Mouse (Mus musculus) embryonic facial prominence, embryonic 14.5 days (tissue): ENCODE data around the gene Ugt1a8. TPM values are rescaled to one million over a fixed set of nuclear protein-coding genes. Genes with fewer than 3 reads are reported as not detected.
A peak's percentile ranks its signal among the peaks of the same experiment; 100 is the strongest.

Experiments used
- ATAC-seq: fragments of 200-750 bp; cut with Nextera tagmentation; 2 replicates; pipeline ENCODE4 v1.8.0; 2017; ENCODE audit warnings: low read depth, moderate number of reproducible peaks, moderate TSS enrichment
- DNase-seq: peaks from one replicate; pipeline ENCODE4 v3.0.0-alpha.2; 2015; ENCODE audit warnings: low spot score
- H3K27ac ChIP-seq: fragments of 300-500 bp; sonication (generic); replicated peaks from 2 replicates; pipeline ENCODE4 v1.5.1; 2014; ENCODE audit warnings: low read depth, mild to moderate bottlenecking, low read length, moderate library complexity
- H3K27me3 ChIP-seq: fragments of 300-500 bp; sonication (generic); replicated peaks from 2 replicates; pipeline ENCODE4 v1.6.1; 2014; ENCODE audit warnings: low read length; ENCODE audit not compliant: control insufficient read depth, insufficient read depth
- H3K36me3 ChIP-seq: fragments of 300-500 bp; sonication (generic); 2 replicates; pipeline ENCODE4 v1.6.1; 2014; ENCODE audit warnings: low read length, mixed read lengths; ENCODE audit not compliant: control insufficient read depth, insufficient read depth
- H3K4me1 ChIP-seq: fragments of 300-500 bp; sonication (generic); 2 replicates; pipeline ENCODE4 v1.6.1; 2014; ENCODE audit warnings: antibody characterized with exemption, low read length; ENCODE audit not compliant: control insufficient read depth, insufficient read depth
- H3K4me2 ChIP-seq: fragments of 300-500 bp; sonication (generic); 2 replicates; pipeline ENCODE4 v1.6.1; 2014; ENCODE audit warnings: low read depth, mild to moderate bottlenecking, low read length, moderate library complexity, mixed read lengths
- H3K4me3 ChIP-seq: fragments of 300-500 bp; sonication (generic); 2 replicates; pipeline ENCODE4 v1.5.1; 2014; ENCODE audit warnings: low read depth, mild to moderate bottlenecking, low read length
- H3K9ac ChIP-seq: fragments of 300-500 bp; sonication (generic); 2 replicates; pipeline ENCODE4 v1.6.1; 2014; ENCODE audit warnings: low read depth, mild to moderate bottlenecking, low read length, moderate library complexity, mixed read lengths
- H3K9me3 ChIP-seq: fragments of 300-500 bp; sonication (generic); 2 replicates; pipeline ENCODE4 v1.6.1; 2016; ENCODE audit warnings: low read length; ENCODE audit not compliant: control insufficient read depth
- WGBS: fragments of 180-500 bp; shearing (Covaris S2); extraction: QIAGEN DNeasy Blood & Tissue Kit; methylation state at CpG from one replicate; pipeline ENCODE4 v1.1.7; 2014; 5-methylcytosine and 5-hydroxymethylcytosine counted together
- polyA plus RNA-seq: library from polyadenylated mRNA; unstranded; fragments of >200 nt; fragmentation: Nextera tagmentation; extraction: Ambion mirVana; gene quantifications from 2 replicates; pipeline ENCODE4 v1.2.1, GENCODE M21; 2014

Ugt1a8 gene
- polyA plus RNA-seq, 1 experiment from 2014 or later: not detected

DNA sequence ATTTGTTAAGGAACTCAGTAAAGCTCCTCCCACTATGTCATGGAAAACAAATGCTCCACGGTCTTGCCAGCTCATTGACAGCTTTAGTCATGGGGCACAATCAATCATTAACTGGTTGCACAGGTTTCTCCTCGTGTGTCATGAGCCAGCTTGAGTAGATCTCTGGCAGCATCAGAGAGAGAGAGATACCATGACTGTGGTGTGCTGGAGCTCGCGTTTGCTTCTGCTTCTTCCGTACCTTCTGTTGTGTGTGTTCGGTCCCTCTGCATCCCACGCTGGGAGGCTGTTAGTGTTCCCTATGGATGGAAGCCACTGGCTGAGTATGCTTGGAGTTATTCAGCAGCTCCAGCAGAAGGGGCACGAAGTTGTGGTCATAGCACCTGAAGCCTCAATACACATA is 124.2 kb downstream of the Ugt1a8 start, which contains the start of gene Ugt1a1:
Ugt1a1 (plus strand) TSS at position 148 of the 400 bp plus-strand sequence.
- H3K9ac ChIP-seq: no peak within 1 kb of the TSS
- DNase-seq (peak; percentile 43), ATAC-seq (peak; percentile 14; the same call in 1 of the 2 replicates)
- H3K4me2 ChIP-seq: no peak within 1 kb of the TSS
- peaks cover 50% of the 10 kb centered on the region for H3K9me3 ChIP-seq
- no peaks in the 10 kb centered on the region for H3K4me1 ChIP-seq
- H3K36me3 ChIP-seq: no peaks in the 10 kb centered on the region
- no peaks in the 10 kb centered on the region for H3K27me3 ChIP-seq
- no peak within 1 kb of the TSS for H3K27ac ChIP-seq
- H3K4me3 ChIP-seq: no peak within 1 kb of the TSS
- WGBS: 67% methylated on average over 8 of the region's 8 CpGs

GRCm38 (mm10) chr1:88212341-88213045 is 124.9 kb downstream of the Ugt1a8 start:
- no peaks in the 10 kb centered on the region for H3K4me1 ChIP-seq
- H3K9me3 ChIP-seq: peaks cover 50% of the 10 kb centered on the region
- DNase-seq (peak; percentile 13), ATAC-seq (no peak)
- H3K27ac ChIP-seq: no peak overlapping the region
- no peak overlapping the region for H3K4me2 ChIP-seq
- no peak overlapping the region for H3K4me3 ChIP-seq
- H3K36me3 ChIP-seq: no peaks in the 10 kb centered on the region
- H3K27me3 ChIP-seq: no peaks in the 10 kb centered on the region
- no peak overlapping the region for H3K9ac ChIP-seq
- WGBS: 61% methylated on average over 8 of the region's 8 CpGs

DNA sequence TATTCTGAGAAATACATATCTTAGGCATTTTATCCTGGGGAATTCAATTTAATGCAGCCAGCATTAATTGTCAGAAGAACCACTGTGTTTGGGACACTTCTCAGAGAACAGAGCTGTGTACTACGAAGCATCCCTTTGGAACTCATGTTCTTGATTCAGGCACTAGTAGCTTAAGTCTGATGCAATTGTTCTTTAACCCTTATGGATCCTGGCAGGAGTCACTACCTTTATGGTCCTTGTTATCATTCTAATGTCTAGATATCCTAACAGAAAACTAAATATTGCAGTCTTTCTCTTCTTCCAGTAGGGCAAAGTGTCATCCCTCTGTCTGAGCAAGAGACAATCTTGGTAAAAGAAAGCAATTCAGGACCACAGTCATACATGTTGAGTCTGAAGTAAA is 125.4 kb downstream of the Ugt1a8 start:
- no peak overlapping the region for H3K9ac ChIP-seq
- DNase-seq: no peak
- H3K36me3 ChIP-seq: no peaks in the 10 kb centered on the region
- H3K4me3 ChIP-seq: no peak overlapping the region
- no peak for ATAC-seq
- H3K4me2 ChIP-seq: no peak overlapping the region
- 65% methylated on average over 1 of the region's 1 CpGs for WGBS
- no peak overlapping the region for H3K27ac ChIP-seq
- H3K4me1 ChIP-seq: no peaks in the 10 kb centered on the region
- H3K27me3 ChIP-seq: no peaks in the 10 kb centered on the region
- peaks cover 50% of the 10 kb centered on the region for H3K9me3 ChIP-seq

- no peaks in the 10 kb centered on the region for H3K27me3 ChIP-seq
- peaks cover 50% of the 10 kb centered on the region for H3K9me3 ChIP-seq
- ATAC-seq: no peak
- H3K4me3 ChIP-seq: no peak overlapping the region
- H3K9ac ChIP-seq: no peak overlapping the region
- no peaks in the 10 kb centered on the region for H3K4me1 ChIP-seq
- 78% methylated on average over 2 of the region's 2 CpGs for WGBS
- H3K27ac ChIP-seq: no peak overlapping the region
- H3K36me3 ChIP-seq: no peaks in the 10 kb centered on the region
- DNase-seq: peak; percentile 7
- no peak overlapping the region for H3K4me2 ChIP-seq
Observed at GRCm38 (mm10) chr1:88213766-88214461, 126.3 kb downstream of the Ugt1a8 start.

GRCm38 (mm10) chr1:88214462-88214952 is 126.9 kb downstream of the Ugt1a8 start:
- Histone ChIP-seq H3K4me1 (no peaks in the 10 kb centered on the region), H3K4me3 (no peak overlapping the region), H3K27ac (no peak overlapping the region), H3K9me3 (peaks cover 50% of the 10 kb centered on the region), H3K36me3 (no peaks in the 10 kb centered on the region), H3K9ac (no peak overlapping the region), H3K27me3 (no peaks in the 10 kb centered on the region), H3K4me2 (no peak overlapping the region)
- ATAC-seq: no peak
- peak; percentile 4 for DNase-seq
- WGBS: 75% methylated on average over 2 of the region's 2 CpGs

DNA sequence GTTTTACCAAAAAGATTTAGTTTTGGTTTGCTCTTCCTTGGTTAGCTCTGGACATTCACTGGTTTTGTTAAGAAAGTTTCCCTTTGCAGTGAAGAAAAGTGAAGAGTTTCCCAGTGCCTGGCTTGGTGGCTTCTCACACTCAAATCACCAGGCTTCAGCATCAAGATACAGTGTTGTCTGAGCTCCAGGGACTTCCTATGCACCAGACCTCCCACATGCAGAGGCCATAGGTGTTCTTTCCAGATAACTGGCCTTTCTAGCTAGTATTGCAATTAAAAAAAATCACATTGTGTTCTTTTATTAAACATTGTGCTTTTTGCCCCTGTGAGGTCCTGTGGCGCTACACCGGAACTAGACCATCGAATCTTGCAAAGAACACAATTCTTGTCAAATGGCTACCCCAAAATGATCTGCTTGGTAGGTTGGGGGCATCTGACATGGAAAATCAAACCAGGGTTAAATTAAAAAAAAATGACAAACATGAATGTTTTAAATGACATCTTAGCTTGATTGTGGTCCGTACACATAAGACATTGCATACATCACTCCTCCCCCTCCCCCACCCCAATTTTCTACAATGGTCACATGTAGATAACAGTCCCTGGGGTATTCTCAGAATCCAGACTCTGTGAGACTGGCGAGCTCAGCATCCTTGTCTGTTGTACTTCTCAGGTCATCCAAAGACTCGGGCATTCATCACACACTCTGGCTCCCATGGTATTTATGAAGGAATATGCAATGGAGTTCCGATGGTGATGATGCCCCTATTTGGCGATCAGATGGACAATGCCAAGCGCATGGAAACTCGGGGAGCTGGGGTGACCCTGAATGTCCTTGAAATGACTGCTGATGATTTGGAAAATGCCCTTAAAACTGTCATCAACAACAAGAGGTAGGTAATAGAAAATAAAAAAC is 128.1 kb downstream of the Ugt1a8 start:
- DNase-seq (peak; percentile 27), ATAC-seq (no peak)
- Histone ChIP-seq H3K36me3 (no peaks in the 10 kb centered on the region), H3K9ac (no peak overlapping the region), H3K4me2 (no peak overlapping the region), H3K27me3 (no peaks in the 10 kb centered on the region), H3K27ac (no peak overlapping the region), H3K4me1 (no peaks in the 10 kb centered on the region), H3K4me3 (no peak overlapping the region), H3K9me3 (peaks cover 50% of the 10 kb centered on the region)
- 68% methylated on average over 10 of the region's 10 CpGs for WGBS

GRCm38 (mm10) chr1:88216551-88216950 is 128.9 kb downstream of the Ugt1a8 start:
- DNase-seq (peak; percentile 13), ATAC-seq (no peak)
- 58% methylated on average over 2 of the region's 2 CpGs for WGBS
- H3K9me3 ChIP-seq: peaks cover 46% of the 10 kb centered on the region
- H3K9ac ChIP-seq: no peak overlapping the region
- no peaks in the 10 kb centered on the region for H3K36me3 ChIP-seq
- no peaks in the 10 kb centered on the region for H3K4me1 ChIP-seq
- no peaks in the 10 kb centered on the region for H3K27me3 ChIP-seq
- H3K27ac ChIP-seq: no peak overlapping the region
- H3K4me3 ChIP-seq: no peak overlapping the region
- no peak overlapping the region for H3K4me2 ChIP-seq

- Histone ChIP-seq H3K27ac (no peak overlapping the region), H3K4me2 (no peak overlapping the region), H3K36me3 (no peaks in the 10 kb centered on the region), H3K9me3 (peaks cover 43% of the 10 kb centered on the region), H3K27me3 (no peaks in the 10 kb centered on the region), H3K9ac (no peak overlapping the region), H3K4me3 (no peak overlapping the region), H3K4me1 (no peaks in the 10 kb centered on the region)
- DNase-seq (peak; percentile 1), ATAC-seq (no peak)
- WGBS: 61% methylated on average over 2 of the region's 2 CpGs
Observed at GRCm38 (mm10) chr1:88217144-88217543, 129.5 kb downstream of the Ugt1a8 start.
